Mouse (Mus musculus) thymus, postnatal 36 days (tissue): ENCODE measurements around the gene Phactr1.
A peak's percentile ranks its signal among the peaks of the same experiment; 100 is the strongest.

ENCODE experiments used
- DNase-seq, 2 experiments: peaks; one replicate each; pipeline ENCODE4 v3.0.0; 2022; ENCODE audit warnings: mixed read lengths in 2 of 2

The Phactr1 gene

DNA sequence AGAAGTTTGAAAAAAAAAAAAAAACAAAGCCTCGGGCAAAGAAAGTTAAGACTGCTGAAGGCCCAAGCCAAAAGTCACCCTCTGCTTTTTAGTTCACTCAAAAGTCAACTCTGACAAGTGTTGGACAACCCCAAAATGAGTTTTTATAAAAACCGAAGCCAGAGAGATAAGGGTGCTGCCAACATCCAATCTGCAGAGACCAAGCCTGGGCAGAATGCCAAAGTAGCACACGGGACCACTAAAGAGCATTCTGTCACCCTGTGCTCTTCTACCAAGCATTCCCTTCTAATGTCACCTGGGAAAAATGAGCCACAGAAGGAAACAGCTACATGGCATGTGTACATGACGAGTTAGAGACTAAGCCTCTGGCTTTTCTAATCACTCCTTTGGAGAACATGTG, 454.0 kb downstream of the Phactr1 start:
- DNase-seq, result no peak

DNA sequence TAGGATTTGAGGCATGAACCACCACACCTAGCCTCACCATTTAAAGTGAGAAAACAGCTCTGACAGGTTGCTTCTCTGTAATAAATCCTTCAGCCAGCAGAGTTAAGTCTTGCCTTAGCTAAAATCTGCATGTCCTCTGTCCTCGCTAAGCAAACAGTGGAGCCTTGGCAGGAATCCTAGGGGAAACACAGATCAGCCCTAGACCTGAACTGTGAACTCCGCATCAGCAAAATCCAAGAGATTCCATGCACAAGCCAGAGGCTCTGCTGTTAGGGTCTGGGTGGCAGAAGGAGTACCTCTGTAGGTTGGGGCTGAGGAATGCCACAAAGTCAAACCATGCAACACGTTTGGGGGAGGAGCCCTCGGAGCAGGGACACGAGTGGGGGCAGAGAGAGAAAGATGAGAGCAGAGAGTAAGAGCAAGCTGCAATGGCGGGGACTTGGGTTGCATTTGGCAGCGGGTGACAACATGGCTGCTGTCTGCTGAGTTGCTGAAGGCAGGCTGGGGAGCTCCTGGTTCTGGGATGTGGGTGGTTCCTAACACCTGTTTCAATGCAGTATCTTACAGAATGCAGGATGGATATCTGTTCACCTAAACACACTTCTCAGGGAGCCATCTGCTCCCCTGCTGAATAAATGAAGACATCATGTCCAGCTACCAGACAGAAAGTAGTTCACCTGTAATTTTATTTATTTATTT, 464.4 kb downstream of the Phactr1 start:
- no peak for DNase-seq

DNA sequence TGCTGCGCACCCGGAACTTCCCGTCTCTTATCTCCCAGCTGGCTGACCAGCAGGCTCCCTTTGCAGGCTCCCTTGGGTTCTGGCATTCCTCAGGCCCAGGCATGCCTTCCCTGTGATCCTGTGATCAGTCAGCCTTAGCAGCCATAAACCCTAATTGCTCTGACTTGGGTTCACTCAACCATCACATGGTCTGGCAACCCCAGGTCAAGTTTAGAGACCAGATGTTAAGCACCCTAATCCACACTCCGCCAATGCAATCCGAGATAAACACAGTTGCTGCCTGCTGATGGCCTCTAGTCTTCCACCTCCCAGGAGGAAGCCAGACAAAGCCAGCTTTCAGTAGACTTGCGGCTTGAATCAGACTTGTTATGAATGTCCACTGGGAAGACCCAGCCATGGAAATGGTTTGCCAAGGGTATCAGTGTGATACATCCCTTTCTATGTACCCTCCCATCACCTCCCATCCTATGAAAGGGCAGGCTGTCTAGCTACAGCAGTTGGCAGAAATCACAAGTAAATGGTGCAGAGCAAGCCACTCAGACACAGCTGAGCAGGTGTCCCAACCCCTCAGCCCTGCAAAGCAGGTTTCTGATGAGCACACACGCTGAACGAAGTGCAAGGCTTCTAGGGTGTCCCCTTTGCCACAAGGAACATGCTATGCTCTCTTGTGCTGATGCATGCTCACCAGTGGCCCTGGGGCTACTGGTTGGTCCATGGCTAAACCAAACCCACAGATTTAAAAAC, 466.3 kb downstream of the Phactr1 start:
- no peak for DNase-seq

DNA sequence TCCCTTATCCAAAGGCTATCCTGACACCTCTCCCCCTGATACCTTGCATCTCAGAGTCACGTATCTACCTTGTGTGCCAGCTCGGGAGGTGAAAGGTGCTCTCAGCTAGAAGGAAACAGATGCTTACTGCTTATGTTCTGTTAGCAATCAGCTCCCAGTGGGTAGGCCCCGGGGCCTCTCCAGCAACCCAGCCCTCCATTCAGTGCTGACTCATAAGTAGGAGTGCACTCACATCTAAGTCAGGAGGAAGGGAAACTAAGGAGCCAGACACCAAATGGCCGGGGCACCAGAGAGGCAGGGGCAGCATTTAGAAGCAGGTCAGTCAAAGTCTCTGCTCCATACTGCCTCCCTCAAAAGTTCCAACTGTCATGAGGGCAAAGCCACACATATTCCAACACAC, 468.3 kb downstream of the Phactr1 start:
- no peak for DNase-seq

DNA sequence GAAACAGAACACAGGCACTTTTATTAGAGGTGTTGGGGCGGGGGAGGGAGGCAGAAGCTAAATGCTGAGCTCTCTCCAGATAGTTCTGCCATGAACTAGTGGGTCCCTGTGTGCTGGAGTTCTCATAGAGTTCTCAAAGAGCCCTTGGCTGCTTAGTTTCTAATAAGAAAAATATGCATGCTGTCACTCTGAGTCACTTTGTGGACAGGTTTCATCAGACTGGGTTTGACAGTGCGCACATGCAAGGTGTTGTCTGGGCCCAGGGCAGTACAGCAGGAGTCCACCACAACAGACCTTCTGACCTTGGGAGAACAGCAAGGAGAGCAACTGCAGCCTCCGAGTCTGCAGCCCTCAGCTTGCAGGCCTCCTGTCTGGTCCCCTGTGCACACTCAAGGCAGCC, 469.2 kb downstream of the Phactr1 start:
- DNase-seq, result no peak

DNA sequence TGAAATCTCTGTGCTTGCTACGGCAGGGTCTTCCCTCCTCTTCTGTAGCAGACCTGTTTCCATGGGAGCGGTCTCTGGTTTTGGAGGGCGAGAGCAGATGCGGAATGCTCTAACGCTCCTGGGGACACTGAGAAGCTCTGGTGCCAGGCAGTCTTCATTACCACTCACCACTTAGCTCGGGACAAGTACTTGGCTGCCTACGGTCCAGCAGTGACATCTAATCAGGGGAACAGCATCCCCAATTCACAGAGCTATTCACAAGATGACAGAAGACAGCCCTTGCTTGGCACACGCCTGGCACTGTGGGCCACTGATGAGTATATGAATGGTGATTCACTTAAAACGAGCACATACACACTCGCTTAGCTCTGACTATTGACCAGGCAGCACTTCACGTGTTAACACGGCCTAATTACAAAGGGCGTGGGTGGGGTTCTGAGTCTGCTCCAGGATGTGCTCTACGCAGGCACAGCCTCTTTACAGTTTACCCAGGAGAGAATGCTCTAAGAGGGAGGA, 471.6 kb downstream of the Phactr1 start:
- no peak for DNase-seq

DNA sequence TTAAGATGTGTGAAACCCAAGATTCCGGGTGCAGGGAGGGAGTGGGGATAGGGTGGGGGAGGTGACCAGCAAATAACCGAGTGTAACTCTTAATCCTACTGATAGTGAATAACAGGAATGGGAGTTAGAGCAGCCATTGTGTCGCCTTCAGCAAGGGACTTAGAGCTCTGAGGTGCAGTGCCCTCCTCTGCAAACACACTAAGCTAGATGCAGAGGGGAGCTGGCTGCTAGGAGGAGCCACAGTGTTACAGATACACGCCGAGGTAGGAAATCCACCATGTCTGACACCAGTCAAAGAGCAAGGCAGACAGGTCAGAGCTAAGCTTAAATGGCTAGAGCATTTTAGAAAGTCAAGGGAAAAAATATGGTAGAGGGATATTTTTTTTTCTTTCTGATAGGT, 476.9 kb downstream of the Phactr1 start:
- DNase-seq, result no peak

DNA sequence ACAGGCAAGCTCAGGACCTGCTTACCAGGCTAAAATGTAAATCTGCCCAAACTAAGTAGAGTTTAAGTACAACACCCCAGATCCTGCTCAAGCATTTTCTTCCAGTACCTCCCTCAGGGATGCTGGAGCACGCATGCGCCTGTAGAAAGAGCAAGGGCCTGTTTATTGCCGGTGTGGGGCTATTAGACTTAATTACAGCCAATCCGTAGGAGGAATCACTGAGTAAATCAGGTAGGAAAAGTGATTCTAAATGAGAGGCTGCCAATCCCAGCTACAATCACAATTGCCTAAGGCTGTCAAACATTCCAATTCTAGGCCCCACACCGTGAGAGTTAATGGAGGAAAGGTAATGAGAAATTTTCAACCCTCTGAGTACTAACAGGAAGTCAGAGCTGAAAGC, 477.9 kb downstream of the Phactr1 start:
- DNase-seq, result no peak

DNA sequence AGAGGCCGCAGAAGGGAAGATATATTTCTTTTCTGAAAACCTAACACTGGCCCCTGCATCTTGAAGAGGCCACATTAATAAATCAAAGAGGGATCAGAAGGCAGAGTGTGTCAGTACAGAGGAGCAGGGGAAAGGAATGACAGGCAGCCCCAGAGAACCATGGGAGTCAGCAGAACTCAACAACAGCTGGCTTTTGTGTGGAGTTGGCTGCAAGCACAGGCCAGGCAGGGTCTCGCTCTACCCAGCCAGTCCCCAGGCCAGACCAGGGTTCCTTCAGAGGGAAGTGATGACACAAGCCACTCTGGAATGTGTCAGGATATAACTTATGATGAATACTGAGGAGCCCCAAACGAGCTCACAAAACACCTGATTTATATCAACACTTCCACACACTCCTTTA, 479.0 kb downstream of the Phactr1 start:
- DNase-seq, result no peak

DNA sequence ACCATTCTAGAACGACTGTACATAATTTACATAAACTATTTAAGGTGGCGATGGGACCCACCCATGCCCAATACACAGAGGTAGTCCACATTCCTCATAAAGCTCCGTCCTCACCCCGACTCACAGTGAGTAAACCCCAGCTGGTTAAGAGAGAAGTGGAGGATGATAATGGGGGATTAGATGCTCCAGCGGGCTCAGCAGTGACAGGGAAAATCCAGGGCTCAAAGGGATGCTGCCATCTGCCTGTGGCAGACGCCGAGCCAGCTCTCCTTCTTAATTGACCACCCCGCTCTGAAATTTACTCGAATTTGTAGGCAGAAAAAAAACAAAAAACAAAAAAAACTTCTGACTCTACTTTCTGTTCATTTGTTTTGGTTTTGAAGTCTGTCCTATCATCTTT, 487.3 kb downstream of the Phactr1 start:
- no peak for DNase-seq

DNA sequence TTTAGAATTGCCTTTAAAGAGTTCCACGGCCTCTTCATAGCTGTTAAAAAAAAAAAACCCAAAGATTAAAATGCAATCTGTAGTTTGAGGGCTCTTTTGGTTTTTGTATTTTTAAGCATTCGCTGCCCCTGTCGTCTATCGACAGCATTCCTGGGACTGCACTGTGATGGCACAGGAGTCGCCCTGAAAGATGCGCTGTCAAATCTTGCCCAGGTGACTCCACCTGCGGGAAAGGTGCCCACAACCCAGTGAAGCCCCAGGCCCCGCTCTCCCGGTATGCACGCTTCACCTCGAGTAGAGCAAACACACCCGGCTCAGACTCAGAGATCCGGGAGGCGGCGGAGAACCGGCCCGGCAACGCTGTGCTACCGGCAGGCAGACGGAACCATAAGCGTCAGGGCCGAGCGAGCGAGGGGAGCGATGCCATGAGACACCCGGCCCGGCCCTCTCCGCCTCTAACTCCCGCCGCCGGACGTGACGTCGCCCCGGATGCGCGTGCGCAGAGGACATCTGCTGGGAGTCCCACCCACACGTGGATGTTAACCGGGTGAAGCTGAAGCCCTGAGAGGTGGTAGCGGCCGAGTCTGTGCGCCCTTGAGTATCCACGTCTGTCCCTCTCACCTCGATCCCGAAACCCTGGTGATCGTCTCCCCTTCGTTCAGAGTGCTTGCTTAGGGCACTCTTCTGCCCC, 490.7 kb downstream of the Phactr1 start, which contains the start of gene Tbc1d7:
Gene Tbc1d7 (minus strand): TSS at position 482 of the 691 bp plus-strand sequence.
- DNase-seq, result peak; percentile 98

DNA sequence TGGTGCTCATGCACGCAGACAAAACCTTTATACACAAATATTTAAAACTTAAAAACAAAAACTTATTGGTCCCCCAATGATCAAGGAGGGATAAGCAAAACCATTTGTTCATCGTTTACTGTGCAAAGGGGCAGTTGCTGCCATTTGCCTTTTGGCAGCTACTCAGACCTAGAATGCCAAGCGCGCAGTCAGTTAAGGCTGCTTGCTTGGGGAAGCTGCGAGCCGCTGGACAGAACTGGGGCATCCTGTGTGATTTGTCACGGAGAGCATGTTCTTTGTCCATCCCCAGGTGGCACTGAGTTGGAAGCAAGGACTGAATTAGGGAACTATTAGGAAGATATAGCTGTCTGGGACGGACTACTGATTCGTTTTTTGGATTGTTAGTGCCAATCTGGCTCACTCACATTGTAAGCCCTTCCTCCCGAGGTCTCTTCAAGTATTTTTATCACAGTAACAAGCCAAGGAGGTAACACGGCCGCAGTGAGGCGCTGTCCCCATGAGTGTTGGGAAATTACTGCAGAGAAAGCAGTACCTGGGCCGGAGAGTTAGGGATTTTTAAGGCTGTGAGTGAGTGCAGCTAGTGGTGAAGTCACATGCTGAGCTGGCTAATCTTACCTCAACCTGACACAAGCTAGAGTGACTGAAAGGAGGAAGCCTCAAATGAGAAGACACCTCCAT, 491.8 kb downstream of the Phactr1 start:
- DNase-seq, result peak in 1 of 2 experiments; percentile 20

DNA sequence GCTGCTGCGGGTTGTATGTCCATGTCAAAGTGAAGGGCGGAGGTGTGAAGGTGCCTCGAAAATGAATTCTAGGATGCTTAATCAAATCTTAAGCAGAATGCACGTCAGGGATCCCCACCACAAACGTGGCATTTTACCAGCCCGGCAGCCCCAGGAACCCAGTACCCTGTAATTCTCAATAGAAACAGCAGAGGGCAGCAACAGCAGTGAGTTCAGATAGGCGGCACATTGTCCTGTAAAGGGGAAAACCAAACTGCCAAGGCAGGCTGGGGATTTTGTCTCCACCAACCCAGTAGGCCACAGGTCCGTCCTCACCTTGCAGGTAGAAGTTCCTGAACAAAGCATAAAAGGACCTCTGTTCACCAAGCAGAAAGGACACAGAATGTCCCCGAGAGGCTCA, 492.8 kb downstream of the Phactr1 start:
- peak; percentile 68 to 75 for DNase-seq

DNA sequence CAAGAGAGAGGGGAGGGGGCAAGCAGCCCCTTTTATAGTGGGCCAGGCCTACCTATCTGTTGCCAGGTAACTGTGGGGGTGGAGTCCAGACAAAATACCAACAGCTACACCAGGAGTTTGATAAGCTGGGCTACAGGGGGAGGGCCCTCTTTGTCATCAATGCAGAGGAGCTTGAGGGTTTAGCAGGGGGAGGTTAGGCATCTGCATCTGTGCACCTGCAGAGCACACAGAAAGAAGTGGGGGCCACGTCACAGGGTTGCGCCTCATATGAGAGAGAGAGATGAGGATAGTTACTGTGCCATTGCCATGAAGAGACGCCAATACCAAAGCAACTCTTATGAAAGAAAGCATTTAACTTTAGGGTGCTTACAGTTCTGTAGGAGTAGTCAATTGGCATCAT, 496.3 kb downstream of the Phactr1 start:
- no peak for DNase-seq

DNA sequence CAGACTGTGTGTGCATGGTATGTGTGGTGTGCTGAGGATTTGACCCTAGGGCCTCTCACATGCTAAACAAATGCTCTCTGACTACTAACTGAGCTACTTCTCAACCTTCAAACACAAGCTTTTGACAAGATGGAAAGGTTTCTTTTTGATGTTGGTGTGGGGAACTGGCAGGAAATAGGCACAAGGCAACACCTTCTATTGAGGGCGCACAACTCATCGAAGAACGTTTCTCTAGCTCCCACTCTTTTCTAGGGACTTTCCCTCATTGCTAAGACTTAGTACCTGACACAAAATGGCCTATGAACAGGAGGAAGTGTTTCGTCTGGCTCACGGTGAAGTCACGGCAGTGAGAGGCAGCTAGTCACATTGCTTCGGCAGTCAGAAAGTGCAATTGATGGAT, 496.9 kb downstream of the Phactr1 start:
- DNase-seq, result no peak

DNA sequence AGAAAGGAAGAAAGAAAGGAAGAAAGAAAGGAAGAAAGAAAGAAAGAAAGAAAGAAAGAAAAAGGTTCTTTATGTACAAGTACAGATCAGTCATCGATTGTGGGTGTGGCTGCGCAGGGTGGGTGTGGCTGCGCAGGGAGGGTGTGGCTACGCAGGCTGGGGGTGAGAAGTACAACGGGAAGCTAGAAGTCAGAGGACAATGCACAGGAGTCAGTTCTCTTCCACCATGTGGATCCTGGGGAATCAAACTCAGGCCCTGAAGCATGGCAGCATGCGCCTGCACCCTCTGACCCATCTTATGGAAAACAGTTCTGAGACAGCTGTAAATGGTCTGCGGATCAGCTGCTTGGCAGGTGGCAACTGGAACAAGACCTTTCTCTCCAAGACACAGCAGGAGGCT, 500.7 kb downstream of the Phactr1 start:
- no peak for DNase-seq

DNA sequence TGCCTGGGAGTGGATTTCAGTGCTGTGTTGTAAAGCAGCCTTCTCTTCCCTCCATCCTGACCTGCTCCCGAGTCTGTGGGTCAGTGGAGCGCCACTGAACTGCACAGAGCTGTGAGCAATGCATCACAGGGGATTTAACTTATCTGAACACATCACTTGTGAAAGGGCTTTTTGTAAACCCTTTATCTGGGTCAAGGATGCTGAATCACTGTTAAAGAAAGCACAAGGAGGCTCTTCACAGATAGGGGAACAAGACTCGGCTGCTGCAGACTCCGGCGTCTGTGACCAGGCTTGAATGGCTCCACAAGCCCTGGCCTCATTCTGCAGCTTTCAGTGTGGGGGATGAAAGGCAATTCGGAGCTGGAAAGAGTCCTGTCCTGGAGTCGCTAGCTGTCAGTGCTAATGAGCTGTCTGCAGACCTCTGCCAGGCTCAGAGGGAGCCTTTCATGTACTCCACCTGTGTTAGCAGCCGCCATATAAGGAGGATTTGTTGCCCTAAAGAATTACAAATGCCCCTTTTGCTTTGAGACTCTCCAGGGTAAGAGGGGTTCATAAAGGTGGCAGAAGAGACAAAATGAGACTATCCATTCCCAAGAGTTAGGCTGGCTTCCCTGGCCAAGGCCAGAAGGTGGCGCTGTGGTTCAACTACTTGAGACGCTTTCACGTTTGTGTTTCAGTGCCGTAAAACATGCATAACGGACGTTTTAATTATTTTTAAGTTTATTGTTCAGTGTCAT, 502.2 kb downstream of the Phactr1 start:
- DNase-seq, result peak; percentile 71 to 75

DNA sequence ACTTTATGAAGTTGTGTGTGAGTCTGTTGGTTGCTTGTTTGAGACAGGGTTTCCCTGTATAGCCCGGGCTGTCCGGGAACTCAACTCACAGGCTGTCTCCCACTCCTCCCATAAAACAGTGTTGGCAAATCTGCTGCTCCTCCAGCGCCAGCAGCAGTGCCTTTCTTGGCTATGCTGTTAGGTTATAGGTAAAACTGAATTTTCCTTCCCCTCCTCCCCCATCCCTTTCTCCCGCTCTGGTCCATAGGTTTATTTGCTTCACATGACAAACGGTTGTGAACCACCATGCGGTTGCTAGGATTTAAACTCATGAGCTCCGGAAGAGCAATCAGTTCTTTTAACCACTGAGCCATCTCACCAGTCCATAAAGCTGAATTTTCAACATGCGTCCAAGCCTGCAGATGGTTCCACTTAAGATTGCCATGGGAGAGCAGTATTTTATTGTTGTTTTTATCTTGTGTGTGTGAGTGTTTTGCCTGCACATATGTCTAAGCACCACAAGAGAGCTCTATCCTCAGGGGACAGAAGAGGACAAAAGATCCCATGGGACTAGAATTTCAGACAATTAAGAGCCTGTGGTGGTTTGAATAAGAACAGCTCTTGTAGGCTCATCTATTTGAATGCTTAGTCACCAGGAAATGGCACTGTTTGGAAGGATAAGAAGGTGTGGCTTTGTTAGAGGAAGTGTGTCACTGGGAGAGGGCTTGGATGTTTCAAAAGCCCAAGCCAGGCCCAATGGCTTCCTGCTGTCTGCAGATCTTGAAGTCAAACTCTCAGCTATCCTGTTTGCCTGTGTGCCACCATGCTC, 503.0 kb downstream of the Phactr1 start:
- no peak for DNase-seq

DNA sequence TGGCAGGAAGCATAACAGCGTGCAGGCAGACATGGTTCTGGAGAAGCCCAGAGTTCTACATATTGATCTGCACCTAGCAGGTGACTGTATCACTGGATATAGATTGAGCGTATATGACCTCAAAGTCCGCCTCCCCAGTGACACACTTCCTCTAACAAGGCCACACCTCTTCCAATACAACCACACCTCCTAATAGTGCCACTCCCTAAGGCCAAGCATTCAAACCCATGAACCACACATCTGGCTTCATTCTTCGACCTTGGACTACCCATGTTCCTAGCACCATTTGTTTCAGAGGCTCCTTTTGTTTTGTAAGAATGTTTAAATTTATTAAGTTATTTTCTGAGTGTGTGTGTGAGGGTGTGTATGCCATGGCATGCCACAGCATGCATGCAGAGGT, 507.3 kb downstream of the Phactr1 start:
- DNase-seq, result no peak
